Mouse (Mus musculus) subcutaneous adipose tissue, adult 2 months (tissue): Measurements from ENCODE around the gene Rpl37a. TPM values are rescaled to one million over a fixed set of nuclear protein-coding genes. Genes with fewer than 3 reads are reported as not detected.

Experiments
- polyA plus RNA-seq: library from polyadenylated mRNA; depleted of rRNA; stranded (reverse); fragments of >200 nt; gene quantifications from 2 replicates; pipeline ENCODE4 v1.2.3, GENCODE M21; 2012; ENCODE audit warnings: low replicate concordance; rRNA removed

Rpl37a gene
- 471 and 974 TPM in 2 replicates for polyA plus RNA-seq

GRCm38 (mm10) chr1:72710753-72711653, at the start of gene Rpl37a:
Gene Rpl37a, plus strand, starts transcription at chr1:72711290.

GRCm38 (mm10) chr1:72700479-72700878, 10.6 kb upstream of the Rpl37a start, which contains the start of gene Ankar:
Gene Ankar, minus strand, starts transcription at chr1:72700579.

Other genes with a start within 250 kb of the Rpl37a start
- gene March4, start 174.4 kb upstream of the Rpl37a start, polyA plus RNA-seq: not detected in 2 replicates
- 25.3 and 41.0 TPM in 2 replicates for gene Smarcal1, start 128.0 kb upstream of the Rpl37a start, polyA plus RNA-seq
- gene Ankar, start 10.7 kb upstream of the Rpl37a start, polyA plus RNA-seq: not detected in 2 replicates
- gene Igfbp2, start 113.2 kb downstream of the Rpl37a start, polyA plus RNA-seq: 0.77 and 14.0 TPM in 2 replicates
- gene Igfbp5, start 163.6 kb downstream of the Rpl37a start, polyA plus RNA-seq: 98.1 and 291 TPM in 2 replicates